Mouse (Mus musculus) spleen, adult 2 months (tissue): ENCODE measurements around the gene Stk40.

ENCODE experiments used
- CTCF ChIP-seq: fragments of 200-500 bp; IDR thresholded peaks from 2 replicates; pipeline ENCODE4 v1.5.1; 2011; ENCODE audit warnings: mild to moderate bottlenecking, inconsistent platforms; ENCODE audit not compliant: insufficient read depth, insufficient read length, insufficient replicate concordance; ENCODE audit errors: extremely low read depth
- POLR2A ChIP-seq: fragments of 200-500 bp; IDR thresholded peaks from 2 replicates; pipeline ENCODE4 v1.6.1; 2011; ENCODE audit warnings: low read depth, low read length, inconsistent platforms

- TF ChIP-seq POLR2A (no peak), CTCF (no peak)
Measured at GRCm38 (mm10) chr4:126152864-126153263, 49.1 kb downstream of the Stk40 start.
